Mouse (Mus musculus): Measurements from ENCODE around the gene Wnk2.

GRCm38 (mm10) chr13:49047393-49047792, 100.4 kb downstream of the Wnk2 start:
- TF ChIP-seq POLR2A (IDR thresholded peaks at IDR 0.05; ENCODE audit: borderline replicate concordance, low read depth, low read length): no peak
- no peak for TF ChIP-seq CTCF (IDR thresholded peaks at IDR 0.05; ENCODE audit: low read depth, low read length)

Data from bone marrow macrophage, adult 2 months (primary cell).